20 mouse cellular contexts compared by ENCODE assay signal in the genomic region with DNA sequence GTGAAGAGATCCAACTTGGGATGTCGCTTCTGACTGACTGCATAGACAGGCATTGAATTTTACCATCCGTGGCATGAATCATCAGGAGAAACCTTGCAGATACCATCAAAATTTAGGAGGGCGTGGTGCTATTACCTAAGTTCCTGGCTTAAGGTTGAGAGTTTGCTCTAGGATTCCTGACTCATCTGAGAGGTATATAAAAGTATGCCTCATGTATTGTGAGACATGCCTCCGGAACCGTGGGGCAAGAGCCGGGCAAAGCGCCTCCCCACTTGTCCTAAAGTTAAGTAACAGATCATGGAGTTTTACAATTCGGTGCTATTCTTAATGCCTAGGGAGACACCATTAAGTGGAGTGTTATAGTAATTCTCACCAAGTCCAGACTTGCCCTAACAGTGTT.
"Had no signal": no experiment of that assay in that cellular context is flagged by ENCODE, and none has a peak within 500 bp of the region (broad histone marks: within the 10 kb centered on the region; RNA-seq: fewer than 3 reads in every experiment).

No protein-coding gene starts in this region.

- H3K9me3 ChIP-seq: limb, embryonic 12.5 days; liver, embryonic 12.5 days; liver, embryonic 15.5 days; lung, embryonic 15.5 days had no signal

- H3K4me3 ChIP-seq: kidney, embryonic 15.5 days; left cerebral cortex, adult 2 months; limb, embryonic 12.5 days; liver, embryonic 12.5 days; liver, embryonic 15.5 days; lung, embryonic 15.5 days had no signal

- H3K27me3 ChIP-seq: limb, embryonic 12.5 days; liver, embryonic 12.5 days; liver, embryonic 15.5 days; lung, embryonic 15.5 days had no signal

- H3K36me3 ChIP-seq: kidney, embryonic 15.5 days; limb, embryonic 12.5 days; lung, embryonic 15.5 days had no signal

- H3K9ac ChIP-seq: kidney, embryonic 15.5 days; limb, embryonic 12.5 days; liver, embryonic 12.5 days; liver, embryonic 15.5 days; lung, embryonic 15.5 days had no signal

- ATAC-seq: liver, embryonic 12.5 days had no signal

- DNase-seq: kidney, adult 11 months; kidney, adult 8-10 months; kidney, postnatal 10 days; kidney, postnatal 36 days; layer of hippocampus, postnatal 36 days; liver; lung, adult 18-20 months; lung, postnatal 14 days; lung, postnatal 4 days; midbrain, embryonic 14.5 days; thymus, adult 2 months; thymus, postnatal 14 days; thymus, postnatal 4 days had no signal

- H3K27ac ChIP-seq: kidney, embryonic 15.5 days; left cerebral cortex, adult 2 months; limb, embryonic 12.5 days; liver, embryonic 12.5 days; liver, embryonic 15.5 days; lung, embryonic 15.5 days had no signal

- H3K4me2 ChIP-seq: kidney, embryonic 15.5 days; limb, embryonic 12.5 days; liver, embryonic 12.5 days; liver, embryonic 15.5 days; lung, embryonic 15.5 days; midbrain, embryonic 11.5 days had no signal
